Mouse (Mus musculus): ENCODE measurements around the gene Gm3029. TPM values are rescaled to one million over a fixed set of nuclear protein-coding genes. Genes with fewer than 3 reads are reported as not detected.
"Not testable (repeated sequence)": the region's sequence is repeated elsewhere in the genome, so short reads cannot be mapped to it uniquely, and the experiment has no call there.

Gm3029 gene
- not detected in 2 replicates for total RNA-seq (2012; rRNA removed)

- H3K4me3 ChIP-seq (ENCODE audit: insufficient read depth in 1 of 2, low read depth in 1 of 2, low read length in 2 of 2, poor library complexity in 1 of 2, severe bottlenecking in 1 of 2); H3K27ac ChIP-seq (ENCODE audit: insufficient read depth, low read depth, low read length, poor library complexity, severe bottlenecking); H3K36me3 ChIP-seq (ENCODE audit: control insufficient read depth, insufficient read depth, low read length, poor library complexity, severe bottlenecking); H3K4me1 ChIP-seq (ENCODE audit: control insufficient read depth in 2 of 2, insufficient read depth in 2 of 2, low read length in 2 of 2, poor library complexity in 1 of 2); DNase-seq (ENCODE audit: low read depth, low spot score); H3K9ac ChIP-seq (ENCODE audit: insufficient read depth, low read depth, low read length, poor library complexity, severe bottlenecking); in situ Hi-C loops (cut with MboI; ENCODE audit: low sequenced_read_pairs in 2 of 2, unreplicated experiment in 2 of 2); H3K9me3 ChIP-seq (ENCODE audit: control insufficient read depth, insufficient read depth, low read depth, low read length): not testable (repeated sequence)
Observed at GRCm38 (mm10) chr14:3931456-3931855, at the start of gene Gm3029. Gm3029 (plus strand) TSS chr14:3931756.

- H3K36me3 ChIP-seq (ENCODE audit: control insufficient read depth, insufficient read depth, low read length, poor library complexity, severe bottlenecking); H3K27ac ChIP-seq (ENCODE audit: insufficient read depth, low read depth, low read length, poor library complexity, severe bottlenecking); H3K9ac ChIP-seq (ENCODE audit: insufficient read depth, low read depth, low read length, poor library complexity, severe bottlenecking); H3K9me3 ChIP-seq (ENCODE audit: control insufficient read depth, insufficient read depth, low read depth, low read length); H3K4me3 ChIP-seq (ENCODE audit: insufficient read depth in 1 of 2, low read depth in 1 of 2, low read length in 2 of 2, poor library complexity in 1 of 2, severe bottlenecking in 1 of 2); DNase-seq (ENCODE audit: low read depth, low spot score); in situ Hi-C loops (cut with MboI; ENCODE audit: low sequenced_read_pairs in 2 of 2, unreplicated experiment in 2 of 2); H3K4me1 ChIP-seq (ENCODE audit: control insufficient read depth in 2 of 2, insufficient read depth in 2 of 2, low read length in 2 of 2, poor library complexity in 1 of 2): not testable (repeated sequence)
Observed at GRCm38 (mm10) chr14:3883872-3884271, 47.7 kb upstream of the Gm3029 start, which contains the start of gene Gm2916. Gm2916 (plus strand) TSS chr14:3884172.

- H3K4me1 ChIP-seq (ENCODE audit: control insufficient read depth in 2 of 2, insufficient read depth in 2 of 2, low read length in 2 of 2, poor library complexity in 1 of 2); H3K9ac ChIP-seq (ENCODE audit: insufficient read depth, low read depth, low read length, poor library complexity, severe bottlenecking); H3K4me3 ChIP-seq (ENCODE audit: insufficient read depth in 1 of 2, low read depth in 1 of 2, low read length in 2 of 2, poor library complexity in 1 of 2, severe bottlenecking in 1 of 2); H3K36me3 ChIP-seq (ENCODE audit: control insufficient read depth, insufficient read depth, low read length, poor library complexity, severe bottlenecking); DNase-seq (ENCODE audit: low read depth, low spot score); H3K27ac ChIP-seq (ENCODE audit: insufficient read depth, low read depth, low read length, poor library complexity, severe bottlenecking); H3K9me3 ChIP-seq (ENCODE audit: control insufficient read depth, insufficient read depth, low read depth, low read length); in situ Hi-C loops (cut with MboI; ENCODE audit: low sequenced_read_pairs in 2 of 2, unreplicated experiment in 2 of 2): not testable (repeated sequence)
Observed at GRCm38 (mm10) chr14:3963247-3963646, 31.7 kb downstream of the Gm3029 start, which contains the start of gene Gm3095. Gm3095 (plus strand) TSS chr14:3963547.

Other genes with a start within 250 kb of the Gm3029 start
- not detected in 2 replicates for gene Gm3043, start 243.0 kb upstream of the Gm3029 start, total RNA-seq (2012; rRNA removed)
- gene Gm3002, start 121.7 kb upstream of the Gm3029 start, total RNA-seq (2012; rRNA removed) = 1.5 and 1.7 TPM in 2 replicates
- not detected in 2 replicates for gene Gm3033, start 85.5 kb upstream of the Gm3029 start, total RNA-seq (2012; rRNA removed)
- not detected in 2 replicates for gene Gm2916, start 47.6 kb upstream of the Gm3029 start, total RNA-seq (2012; rRNA removed)
- 0.58 TPM in 1 of 2 replicates, not detected in the other for gene Gm3095, start 31.8 kb downstream of the Gm3029 start, total RNA-seq (2012; rRNA removed)
- not detected in 2 replicates for gene Gm3099, start 66.6 kb downstream of the Gm3029 start, total RNA-seq (2012; rRNA removed)
- gene Gm5796, start 92.2 kb downstream of the Gm3029 start, total RNA-seq (2012; rRNA removed) = 1.4 TPM in 2 replicates
- gene Gm3115, start 152.4 kb downstream of the Gm3029 start, total RNA-seq (2012; rRNA removed) = not detected in 2 replicates
- 1.2 and 1.7 TPM in 2 replicates for gene Gm8108, start 178.8 kb downstream of the Gm3029 start, total RNA-seq (2012; rRNA removed)
- gene Gm3127, start 233.3 kb downstream of the Gm3029 start, total RNA-seq (2012; rRNA removed) = not detected in 2 replicates